Mouse (Mus musculus) layer of hippocampus, adult 2 months (tissue): ENCODE results near the gene Acadm. TPM values are rescaled to one million over a fixed set of nuclear protein-coding genes. Genes with fewer than 3 reads are reported as not detected.

Experiments used
- DNase-seq, 2 experiments: peaks; one replicate each; pipeline ENCODE4 v3.0.0; 2022; ENCODE audit warnings: low spot score in 2 of 2
- H3K27ac ChIP-seq: fragments of 200-600 bp; 2 replicates; pipeline ENCODE4 v1.8.1; 2022
- H3K4me3 ChIP-seq: fragments of 200-600 bp; 2 replicates; pipeline ENCODE4 v1.8.1; 2022; ENCODE audit warnings: mild to moderate bottlenecking
- CTCF ChIP-seq: fragments of 200-600 bp; conservative IDR thresholded peaks from 2 replicates; pipeline ENCODE4 v1.8.1; 2022; ENCODE audit warnings: antibody characterized with exemption, mild to moderate bottlenecking, moderate library complexity
- total RNA-seq, 2 experiments: library from RNA; stranded (reverse); gene quantifications; 2 replicates each; pipeline ENCODE4 v1.2.3; 2021

Gene Acadm
- total RNA-seq, 2 experiments from 2014 or later: 41.5 to 53.9 TPM

- no peak overlapping the region for H3K4me3 ChIP-seq
- no peak overlapping the region for H3K27ac ChIP-seq
- DNase-seq: no peak
- no peak for TF ChIP-seq CTCF
These were observed 8.6 kb downstream of the Acadm start for GRCm38 (mm10) chr3:153935878-153936277.

- no peak for TF ChIP-seq CTCF
- no peak for DNase-seq
These were observed 12.0 kb downstream of the Acadm start for GRCm38 (mm10) chr3:153932461-153932860.

GRCm38 (mm10) chr3:153929526-153929925 is 14.9 kb downstream of the Acadm start:
- DNase-seq: no peak

More at GRCm38 (mm10) chr3:153932461-153932860, 12.0 kb downstream of the Acadm start:
- Histone ChIP-seq H3K4me3 (no peak overlapping the region), H3K27ac (no peak overlapping the region)

GRCm38 (mm10) chr3:153926333-153926732 is 18.1 kb downstream of the Acadm start:
- Histone ChIP-seq H3K27ac (no peak overlapping the region), H3K4me3 (no peak overlapping the region)
- no peak for DNase-seq
- TF ChIP-seq CTCF: peak; percentile 18; the same call in 1 of the 2 replicates

More at GRCm38 (mm10) chr3:153929526-153929925, 14.9 kb downstream of the Acadm start:
- H3K4me3 ChIP-seq: no peak overlapping the region
- no peak for TF ChIP-seq CTCF
- H3K27ac ChIP-seq: no peak overlapping the region

GRCm38 (mm10) chr3:153921147-153921910 is 23.1 kb downstream of the Acadm start:
- TF ChIP-seq CTCF: no peak
- H3K27ac ChIP-seq: no peak overlapping the region
- H3K4me3 ChIP-seq: no peak overlapping the region
- no peak for DNase-seq

GRCm38 (mm10) chr3:153917200-153917599 is 27.2 kb downstream of the Acadm start:
- H3K27ac ChIP-seq: no peak overlapping the region
- TF ChIP-seq CTCF: no peak
- H3K4me3 ChIP-seq: no peak overlapping the region
- DNase-seq: no peak

- Histone ChIP-seq H3K27ac (peak overlapping the region; percentile 99), H3K4me3 (peak overlapping the region; percentile 72)
- no peak for DNase-seq
- TF ChIP-seq CTCF: peak; percentile 40
These were observed 30.8 kb downstream of the Acadm start for GRCm38 (mm10) chr3:153913510-153914243.

GRCm38 (mm10) chr3:153912546-153913509 is 31.6 kb downstream of the Acadm start, which contains the start of gene Rabggtb:
Rabggtb (minus strand) TSS chr3:153913009.
- Histone ChIP-seq H3K27ac (peak within 1 kb of the TSS; percentile 99), H3K4me3 (peak within 1 kb of the TSS; percentile 72)
- no peak for TF ChIP-seq CTCF
- DNase-seq: peak; percentile 94 to 95

GRCm38 (mm10) chr3:153911882-153912440 is 32.5 kb downstream of the Acadm start:
- H3K4me3 ChIP-seq: peak overlapping the region; percentile 72
- DNase-seq: no peak
- peak overlapping the region; percentile 99 for H3K27ac ChIP-seq
- no peak for TF ChIP-seq CTCF

GRCm38 (mm10) chr3:153911197-153911881 is 33.1 kb downstream of the Acadm start:
- TF ChIP-seq CTCF: no peak
- Histone ChIP-seq H3K27ac (peak overlapping the region; percentile 99; the same call in 1 of the 2 replicates), H3K4me3 (peak overlapping the region; percentile 72)
- no peak for DNase-seq

GRCm38 (mm10) chr3:153910489-153910888 is 33.9 kb downstream of the Acadm start:
- no peak for TF ChIP-seq CTCF
- no peak overlapping the region; the same call in 1 of the 2 replicates for H3K27ac ChIP-seq
- H3K4me3 ChIP-seq: peak overlapping the region; percentile 72
- no peak for DNase-seq

GRCm38 (mm10) chr3:153908919-153909318 is 35.5 kb downstream of the Acadm start:
- DNase-seq: no peak
- H3K4me3 ChIP-seq: no peak overlapping the region; the same call in 1 of the 2 replicates
- no peak for TF ChIP-seq CTCF
- H3K27ac ChIP-seq: no peak overlapping the region
